Mouse (Mus musculus) frontal cortex, adult (tissue): ENCODE data around the gene Cntrob.

Source experiments
- ATAC-seq: cut with Nextera tagmentation; 2 replicates; pipeline ENCODE4 v1.9.2; 2017; ENCODE audit warnings: mild to moderate bottlenecking, moderate library complexity, mixed read lengths; ENCODE audit not compliant: low TSS enrichment

Cntrob gene

DNA sequence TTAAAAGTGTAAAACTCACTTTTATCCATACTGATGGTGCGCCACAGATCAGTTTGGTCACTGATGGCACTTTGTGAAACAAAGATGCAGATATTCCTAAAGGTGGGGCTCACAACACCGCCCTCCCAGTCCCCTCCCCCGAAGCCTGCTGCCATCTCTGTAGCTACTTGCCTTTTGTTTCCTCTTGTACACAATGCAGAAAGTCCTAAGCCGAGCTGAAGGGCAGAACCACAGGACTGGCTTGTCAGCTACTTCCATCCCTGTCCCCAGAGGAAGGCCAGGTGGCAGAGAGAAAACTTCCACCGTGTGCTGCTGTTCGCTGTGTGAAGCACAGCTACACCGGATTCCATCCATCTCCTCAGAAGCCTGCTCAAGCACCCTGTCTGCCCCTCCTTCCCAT is 25.3 kb downstream of the Cntrob start:
- ATAC-seq = no peak

DNA sequence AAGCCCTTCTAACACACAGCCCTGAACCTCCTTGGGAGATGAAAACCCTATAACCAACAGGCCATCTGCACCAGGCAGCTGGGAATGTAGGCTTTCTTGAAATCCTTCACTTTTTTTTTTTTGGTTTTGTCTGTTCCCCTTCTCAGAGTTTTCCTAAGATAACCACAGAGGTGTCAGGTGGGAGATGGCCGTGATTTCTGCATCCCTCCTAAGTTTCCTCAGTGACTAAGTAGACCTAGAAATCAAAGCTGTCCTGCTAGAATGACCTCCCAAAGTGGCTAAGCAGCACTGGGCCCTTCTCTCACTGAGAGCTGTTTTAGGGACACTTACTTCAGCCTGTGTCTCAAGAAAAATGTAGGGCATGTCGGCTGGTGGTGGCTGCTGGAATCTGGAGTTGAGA is 25.8 kb downstream of the Cntrob start:
- ATAC-seq = peak; percentile 50; the same call in 1 of the 2 replicates

GRCm38 (mm10) chr11:69295286-69295685 is 28.3 kb downstream of the Cntrob start:
- peak; percentile 69; the same call in 1 of the 2 replicates for ATAC-seq

GRCm38 (mm10) chr11:69291111-69291510 is 32.5 kb downstream of the Cntrob start:
- no peak for ATAC-seq

DNA sequence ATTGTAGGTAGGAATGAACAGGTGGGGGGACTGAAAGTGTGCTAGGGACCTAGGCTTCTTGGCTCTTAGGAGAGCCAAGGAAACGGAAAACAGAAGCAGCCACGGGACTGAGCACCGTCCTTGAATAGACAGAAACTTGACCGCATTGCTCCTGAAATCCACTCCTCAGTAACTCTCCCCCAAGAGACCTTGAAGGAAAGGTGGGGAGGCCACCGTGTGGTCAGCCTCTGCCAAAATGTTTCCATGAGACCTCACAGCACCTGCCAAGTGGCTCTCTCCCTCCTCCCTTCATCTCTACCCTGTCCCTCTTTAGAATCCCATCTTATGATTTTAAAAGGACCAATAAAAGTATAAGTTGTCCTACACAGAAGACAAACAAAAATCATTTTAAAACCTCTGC is 46.3 kb downstream of the Cntrob start:
- ATAC-seq = no peak

DNA sequence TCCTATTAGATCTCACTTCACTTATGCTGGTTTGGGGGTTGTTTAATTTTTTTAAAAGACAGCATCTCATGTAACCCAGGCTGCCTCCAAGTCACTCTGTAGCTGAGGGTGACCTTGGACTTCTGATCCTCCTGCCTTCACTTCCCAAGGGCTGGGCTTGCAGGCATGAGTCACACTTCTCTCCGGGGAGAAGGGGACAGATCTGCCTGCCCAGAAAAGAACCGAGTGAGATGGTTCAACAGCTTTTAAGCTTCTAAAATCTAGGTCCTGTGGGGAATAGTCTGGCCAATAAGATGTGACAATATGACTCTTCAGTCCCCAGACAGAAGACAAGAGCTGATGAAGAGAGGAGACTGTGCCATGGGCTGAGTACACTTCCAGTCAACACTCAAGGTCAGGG is 47.5 kb downstream of the Cntrob start:
- ATAC-seq = no peak

GRCm38 (mm10) chr11:69275650-69276049 is 47.9 kb downstream of the Cntrob start:
- no peak for ATAC-seq

- ATAC-seq = no peak
These were observed 51.3 kb downstream of the Cntrob start for GRCm38 (mm10) chr11:69272122-69272740.

GRCm38 (mm10) chr11:69269575-69269974 is 54.0 kb downstream of the Cntrob start:
- ATAC-seq = peak; percentile 65; the same call in 1 of the 2 replicates

- no peak for ATAC-seq
These were observed 55.5 kb downstream of the Cntrob start for GRCm38 (mm10) chr11:69268100-69268499.

- ATAC-seq = no peak
These were observed 56.2 kb downstream of the Cntrob start for GRCm38 (mm10) chr11:69267341-69267740.

- ATAC-seq = peak; percentile 90
These were observed 57.3 kb downstream of the Cntrob start for GRCm38 (mm10) chr11:69266253-69266652.

DNA sequence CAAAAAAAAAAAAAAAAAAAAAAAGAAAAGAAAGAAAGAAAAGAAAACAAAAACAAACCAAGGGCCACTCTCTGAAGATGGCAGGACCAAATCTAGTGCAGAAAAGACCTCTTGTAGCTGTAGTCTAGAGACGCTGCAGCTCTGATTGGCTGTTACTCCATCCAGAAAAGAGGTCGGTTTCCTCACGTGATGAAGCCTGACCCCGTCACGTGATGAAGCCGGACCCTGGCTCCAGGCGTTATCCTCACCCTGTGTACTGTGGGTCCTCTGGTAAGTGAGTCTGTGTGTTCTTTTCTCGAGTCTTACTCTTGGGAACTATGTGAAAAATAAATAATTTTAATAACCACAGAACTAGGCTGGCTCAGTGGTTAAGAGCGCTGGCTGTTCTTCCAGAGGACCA is 58.2 kb downstream of the Cntrob start:
- ATAC-seq = no peak

DNA sequence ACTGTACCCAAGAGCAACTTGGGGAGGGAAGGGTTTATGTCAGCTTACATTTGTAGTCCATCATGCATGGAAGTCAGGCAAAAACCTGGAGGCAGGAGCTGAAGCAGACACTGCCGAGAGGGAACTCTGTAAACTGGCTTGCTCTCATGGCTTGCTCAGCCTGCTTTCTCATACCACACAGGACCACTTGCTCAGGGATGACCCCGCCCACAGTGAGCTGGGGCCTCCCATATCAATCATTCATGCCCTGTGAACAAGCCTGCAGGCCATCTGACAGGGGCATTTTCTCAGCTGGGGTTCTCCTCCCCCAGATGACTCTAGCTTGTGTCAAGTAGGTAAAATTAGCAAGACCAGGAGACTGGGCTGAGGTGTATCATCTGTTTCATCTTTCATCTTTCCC is 59.3 kb downstream of the Cntrob start:
- ATAC-seq = no peak

DNA sequence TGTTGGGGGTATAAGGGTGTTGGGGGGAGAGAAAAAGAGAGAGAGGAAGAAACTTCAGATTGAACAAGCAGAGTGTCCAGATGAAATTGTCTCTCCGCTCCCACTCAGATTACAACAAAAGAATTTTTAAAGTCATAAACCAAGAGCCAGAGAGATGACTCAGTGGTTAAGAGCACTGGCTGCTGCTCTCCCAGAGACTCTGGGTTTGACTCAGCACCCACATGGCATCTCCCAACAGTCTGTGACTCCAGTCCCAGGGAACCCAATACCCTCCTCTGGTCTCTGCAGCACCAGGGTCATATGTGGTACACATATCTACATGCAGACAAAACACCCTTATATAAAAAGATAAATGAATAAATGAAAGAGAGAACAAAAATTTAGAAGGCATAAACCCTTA is 63.5 kb downstream of the Cntrob start:
- ATAC-seq = no peak

DNA sequence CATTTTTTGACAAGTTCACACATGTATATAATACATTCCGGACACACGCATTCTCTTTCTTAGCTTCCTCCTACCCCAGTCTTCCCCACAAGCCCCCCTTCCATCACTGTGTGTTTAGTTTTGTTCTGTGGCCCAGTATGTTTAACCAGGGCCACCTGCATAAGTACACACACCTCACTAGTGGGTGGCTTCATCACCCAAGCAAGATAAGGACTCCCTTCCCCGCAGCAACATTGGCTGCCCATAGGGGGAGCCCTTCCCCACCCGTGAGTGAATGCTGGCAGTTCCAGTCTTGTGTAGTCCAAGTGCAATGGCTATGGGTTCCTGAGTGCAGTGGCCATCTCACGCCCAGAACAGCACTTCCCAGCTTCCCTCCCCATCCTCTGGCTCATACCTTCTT is 65.3 kb downstream of the Cntrob start:
- peak; percentile 54; the same call in 1 of the 2 replicates for ATAC-seq

GRCm38 (mm10) chr11:69257807-69258206 is 65.8 kb downstream of the Cntrob start:
- ATAC-seq = no peak

DNA sequence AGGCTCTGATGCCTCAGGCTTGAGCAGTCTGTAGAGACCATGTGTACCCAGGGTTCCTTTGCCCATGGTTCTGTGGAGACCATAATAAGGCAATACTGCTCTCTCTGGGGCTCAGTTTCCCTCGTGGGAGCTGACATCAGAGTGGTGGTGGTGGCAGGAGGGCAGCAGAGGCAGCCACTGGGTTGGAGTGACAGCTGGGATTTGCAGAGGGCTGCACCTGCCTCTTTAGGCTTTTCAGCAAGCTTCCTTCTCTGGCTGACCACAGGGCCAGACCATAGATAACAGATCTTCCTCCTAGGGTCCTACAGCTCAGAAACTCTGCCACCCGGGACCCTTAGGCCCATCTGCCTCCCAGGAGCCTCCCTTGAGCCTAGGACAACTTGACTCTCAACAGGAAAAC is 66.5 kb downstream of the Cntrob start:
- no peak for ATAC-seq

GRCm38 (mm10) chr11:69254808-69255207 is 68.8 kb downstream of the Cntrob start:
- no peak for ATAC-seq

DNA sequence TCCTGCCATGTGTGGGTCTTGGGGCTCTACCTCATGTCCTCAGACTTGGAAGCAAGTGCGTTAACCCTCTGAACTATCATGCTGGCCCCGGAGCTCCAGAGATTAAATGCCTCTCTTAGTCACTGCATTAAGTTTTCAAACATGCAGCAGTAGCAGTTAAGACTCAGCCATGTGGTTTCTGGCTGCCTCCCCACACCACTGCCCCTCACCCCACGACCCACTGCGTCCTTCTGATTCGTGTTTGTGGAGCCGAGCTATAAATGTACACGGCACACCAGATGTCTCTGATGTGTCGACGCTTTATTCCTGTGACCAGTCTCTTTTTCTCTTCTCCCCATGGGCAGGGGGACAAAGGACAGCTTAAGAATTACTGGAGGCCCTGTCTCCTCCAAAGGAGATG is 70.4 kb downstream of the Cntrob start:
- ATAC-seq = no peak

DNA sequence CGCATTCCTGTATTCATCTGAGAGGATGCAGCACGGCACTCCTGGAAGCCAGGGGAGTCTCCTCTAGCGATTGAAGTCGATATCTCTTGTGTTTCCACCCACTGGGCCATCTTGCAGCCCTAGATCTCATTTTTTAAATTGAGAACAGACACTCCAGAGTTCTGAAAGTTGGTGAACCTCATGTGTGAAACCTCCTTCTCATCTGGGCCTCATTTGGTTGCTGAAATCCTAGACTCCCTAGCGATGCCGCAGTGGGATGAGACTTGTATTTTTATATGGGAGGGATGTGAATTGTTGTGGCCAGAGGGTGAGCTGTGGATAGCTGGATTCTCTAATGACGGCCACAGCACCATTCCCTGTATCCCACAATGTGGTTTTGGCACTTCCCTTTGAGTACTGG is 71.6 kb downstream of the Cntrob start:
- no peak for ATAC-seq

- no peak for ATAC-seq
These were observed 72.3 kb downstream of the Cntrob start for GRCm38 (mm10) chr11:69251135-69251842.

- no peak for ATAC-seq
These were observed 73.5 kb downstream of the Cntrob start for GRCm38 (mm10) chr11:69250106-69250505.
